ENCODE assay signal across 25 mouse cellular contexts in genomic region chr2:65101388-65101787, GRCm38 (mm10).
DNase-seq lines count a peak whose midpoint lies in the region; ATAC-seq and TF ChIP-seq lines count a peak whose summit lies in the region.
"Had no signal": no experiment of that assay in that cellular context is flagged by ENCODE, and none has a peak within 500 bp of the region (broad histone marks: within the 10 kb centered on the region; RNA-seq: fewer than 3 reads in every experiment).

No protein-coding gene starts in this region.

- H3K27me3 ChIP-seq in lung, postnatal 0 days (replicated peaks; ENCODE audit: insufficient read depth, low read length), result no peaks in the 10 kb centered on the region
- H3K27me3 ChIP-seq: embryonic facial prominence, embryonic 13.5 days; forebrain, embryonic 15.5 days; intestine, embryonic 15.5 days; liver, embryonic 15.5 days; midbrain, embryonic 13.5 days; neural tube, embryonic 15.5 days had no signal

- H3K9ac ChIP-seq in lung, postnatal 0 days (replicated peaks; ENCODE audit: low read depth), result no peak overlapping the region
- H3K9ac ChIP-seq: embryonic facial prominence, embryonic 13.5 days; forebrain, embryonic 15.5 days; hindbrain, embryonic 14.5 days; intestine, embryonic 15.5 days; liver, embryonic 15.5 days; midbrain, embryonic 13.5 days; neural tube, embryonic 15.5 days had no signal

- intact Hi-C loops in left cerebral cortex, postnatal 14 days (cut with DNase I), result no loop called here
- intact Hi-C loops in left cerebral cortex, postnatal 25 days (cut with DNase I), result no loop called here

- ATAC-seq in lung, postnatal 0 days, result 0 out of 2 replicates have a peak, but pooled peaks have one; percentile 6
- peak; percentile 95 for ATAC-seq in megakaryocyte progenitor cell, adult 5-6 weeks (replicated peaks; ENCODE audit: poor library complexity)
- ATAC-seq: forebrain, embryonic 15.5 days; intestine, embryonic 15.5 days; midbrain, embryonic 13.5 days had no signal

- no peak overlapping the region for H3K4me2 ChIP-seq in lung, postnatal 0 days (replicated peaks; ENCODE audit: low read depth, low read length)
- H3K4me2 ChIP-seq: embryonic facial prominence, embryonic 13.5 days; forebrain, embryonic 15.5 days; hindbrain, embryonic 14.5 days; intestine, embryonic 15.5 days; liver, embryonic 15.5 days; midbrain, embryonic 13.5 days; neural tube, embryonic 15.5 days had no signal

- no peak for TF ChIP-seq CTCF in lung, postnatal 0 days (IDR thresholded peaks at IDR 0.05)

- no peaks in the 10 kb centered on the region; the same call in 1 of the 2 replicates for H3K36me3 ChIP-seq in lung, postnatal 0 days (ENCODE audit: insufficient read depth, low read length)
- H3K36me3 ChIP-seq: embryonic facial prominence, embryonic 13.5 days; forebrain, embryonic 15.5 days; G1E; intestine, embryonic 15.5 days; limb, embryonic 10.5 days; liver, embryonic 15.5 days; midbrain, embryonic 13.5 days; neural tube, embryonic 15.5 days had no signal

- H3K27ac ChIP-seq in lung, postnatal 0 days (ENCODE audit: low read length), result no peak overlapping the region
- H3K27ac ChIP-seq in brown adipose tissue, adult 24 weeks (replicated peaks; ENCODE audit: low read depth, low read length), result peak overlapping the region; percentile 91
- H3K27ac ChIP-seq: embryonic facial prominence, embryonic 13.5 days; forebrain, embryonic 15.5 days; heart, embryonic 10.5 days; hindbrain, embryonic 14.5 days; intestine, embryonic 15.5 days; limb, embryonic 10.5 days; liver, embryonic 15.5 days; macrophage; midbrain, embryonic 13.5 days; neural tube, embryonic 15.5 days had no signal

- H3K4me3 ChIP-seq in lung, postnatal 0 days (ENCODE audit: low read depth, low read length), result no peak overlapping the region
- H3K4me3 ChIP-seq in brown adipose tissue, adult 24 weeks (ENCODE audit: insufficient read depth, low read depth, low read length), result no peak overlapping the region
- H3K4me3 ChIP-seq: embryonic facial prominence, embryonic 13.5 days; forebrain, embryonic 15.5 days; heart, embryonic 10.5 days; intestine, embryonic 15.5 days; limb, embryonic 10.5 days; liver, embryonic 15.5 days; midbrain, embryonic 13.5 days; neural tube, embryonic 15.5 days had no signal

- DNase-seq in adrenal gland, adult 8-10 months, result peak; percentile 30
- no peak for DNase-seq in adrenal gland, postnatal 36 days
- DNase-seq in lung, postnatal 0 days (ENCODE audit: low spot score), result peak; percentile 50
- DNase-seq in lung, postnatal 10 days, result no peak
- no peak for DNase-seq in left cerebral cortex, postnatal 14 days (ENCODE audit: low spot score in 2 of 2)
- no peak for DNase-seq in left cerebral cortex, postnatal 25 days (ENCODE audit: low spot score in 2 of 2)
- DNase-seq: cerebellum, adult 9-10 months; heart, postnatal 10 days; kidney, adult 9 months; kidney, postnatal 25 days; right cerebral cortex, postnatal 14 days; thymus, adult 2 months had no signal

- H3K9me3 ChIP-seq in lung, postnatal 0 days (ENCODE audit: low read length), result no peaks in the 10 kb centered on the region
- H3K9me3 ChIP-seq: embryonic facial prominence, embryonic 13.5 days; forebrain, embryonic 15.5 days; heart, embryonic 10.5 days; intestine, embryonic 15.5 days; limb, embryonic 10.5 days; liver, embryonic 15.5 days; midbrain, embryonic 13.5 days; neural tube, embryonic 15.5 days had no signal

- TF ChIP-seq EP300 in lung, postnatal 0 days (IDR thresholded peaks at IDR 0.05), result no peak

- H3K4me1 ChIP-seq in lung, postnatal 0 days (ENCODE audit: insufficient read depth, low read depth, low read length), result no peaks in the 10 kb centered on the region
- no peaks in the 10 kb centered on the region for H3K4me1 ChIP-seq in brown adipose tissue, adult 24 weeks (ENCODE audit: control insufficient read depth, insufficient read depth, insufficient read length, low read length)
- H3K4me1 ChIP-seq: embryonic facial prominence, embryonic 13.5 days; forebrain, embryonic 15.5 days; intestine, embryonic 15.5 days; limb, embryonic 10.5 days; liver, embryonic 15.5 days; midbrain, embryonic 13.5 days; neural tube, embryonic 15.5 days had no signal

- whole genome bisulfite sequencing in lung, postnatal 0 days, result 70% methylated on average over 2 of the region's 2 CpGs

Comparison
In these comparisons a context has a peak if more than half of its experiments do, and no peak if none do; other contexts are left out.
1. DNase-seq: peak in adrenal gland, adult 8-10 months (single experiment) and lung, postnatal 0 days (single experiment); none in adrenal gland, postnatal 36 days (0 of 2), lung, postnatal 10 days (single experiment), left cerebral cortex, postnatal 14 days (0 of 2) and left cerebral cortex, postnatal 25 days (0 of 2).